Mouse (Mus musculus) thymus, adult 2 months (tissue): Measurements from ENCODE around the gene Edar. TPM values are rescaled to one million over a fixed set of nuclear protein-coding genes. Genes with fewer than 3 reads are reported as not detected.

Experiments used
- DNase-seq: peaks from one replicate; pipeline ENCODE4 v3.0.0; 2021
- H3K27ac ChIP-seq: fragments of 200-500 bp; 2 replicates; pipeline ENCODE4 v1.5.1; 2012; ENCODE audit warnings: low read length, control low read depth; ENCODE audit not compliant: control insufficient read depth, insufficient read depth
- H3K27me3 ChIP-seq: fragments of 200-500 bp; 2 replicates; pipeline ENCODE4 v1.6.1; 2012; ENCODE audit warnings: mild to moderate bottlenecking, low read length, moderate library complexity, mixed read lengths; ENCODE audit not compliant: control insufficient read depth, insufficient read depth
- H3K36me3 ChIP-seq: fragments of 200-500 bp; 2 replicates; pipeline ENCODE4 v1.6.1; 2012; ENCODE audit warnings: mild to moderate bottlenecking, low read length, moderate library complexity; ENCODE audit not compliant: control insufficient read depth, insufficient read depth
- H3K4me1 ChIP-seq: fragments of 200-500 bp; replicated peaks from 2 replicates; pipeline ENCODE4 v1.6.1; 2012; ENCODE audit warnings: low read length; ENCODE audit not compliant: control insufficient read depth, insufficient read depth
- H3K4me3 ChIP-seq: fragments of 200-500 bp; 2 replicates; pipeline ENCODE4 v1.5.1; 2012; ENCODE audit warnings: mild to moderate bottlenecking, low read length, control low read depth, moderate library complexity; ENCODE audit not compliant: control insufficient read depth, insufficient read depth
- CTCF ChIP-seq: fragments of 200-500 bp; IDR thresholded peaks from 2 replicates; pipeline ENCODE4 v1.5.1; 2012; ENCODE audit warnings: mild to moderate bottlenecking, control low read depth, low read length, moderate library complexity, borderline replicate concordance; ENCODE audit not compliant: control insufficient read depth, poor library complexity, insufficient read depth; ENCODE audit errors: extremely low read depth
- POLR2A ChIP-seq: fragments of 200-500 bp; IDR thresholded peaks from 2 replicates; pipeline ENCODE4 v1.6.1; 2012; ENCODE audit warnings: mild to moderate bottlenecking, low read length, control low read depth, moderate library complexity; ENCODE audit not compliant: control insufficient read depth, poor library complexity, insufficient read depth; ENCODE audit errors: extremely low read depth
- WGBS: fragments of 180-500 bp; shearing (Covaris S2); methylation state at CpG from one replicate; pipeline ENCODE4 v1.1.7; 2018; 5-methylcytosine and 5-hydroxymethylcytosine counted together
- polyA plus RNA-seq: library from polyadenylated mRNA; depleted of rRNA; stranded (reverse); fragments of >200 nt; gene quantifications from 2 replicates; pipeline ENCODE4 v1.2.3, GENCODE M21; 2012

The Edar gene
- polyA plus RNA-seq, 1 experiment, result 2.2 TPM

GRCm38 (mm10) chr10:58700578-58700977 lies 25.1 kb upstream of the Edar start:
- TF ChIP-seq CTCF (no peak), POLR2A (no peak)
- H3K4me1 ChIP-seq, result no peaks in the 10 kb centered on the region
- no peak overlapping the region for H3K4me3 ChIP-seq
- no peak overlapping the region for H3K27ac ChIP-seq
- WGBS, result 45% methylated on average over 6 of the region's 6 CpGs
- no peak for DNase-seq
- H3K36me3 ChIP-seq, result no peaks in the 10 kb centered on the region
- H3K27me3 ChIP-seq, result no peaks in the 10 kb centered on the region

GRCm38 (mm10) chr10:58700160-58700559 lies 24.7 kb upstream of the Edar start:
- Histone ChIP-seq H3K4me3 (no peak overlapping the region), H3K27ac (no peak overlapping the region), H3K4me1 (no peaks in the 10 kb centered on the region), H3K27me3 (no peaks in the 10 kb centered on the region), H3K36me3 (no peaks in the 10 kb centered on the region)
- no peak for DNase-seq
- whole genome bisulfite sequencing, result 29% methylated on average over 4 of the region's 4 CpGs
- TF ChIP-seq POLR2A (no peak), CTCF (no peak)

- no peaks in the 10 kb centered on the region for H3K4me1 ChIP-seq
- DNase-seq, result no peak
- H3K27ac ChIP-seq, result no peak overlapping the region
- 93% methylated on average over 4 of the region's 4 CpGs for WGBS
- no peaks in the 10 kb centered on the region for H3K36me3 ChIP-seq
- no peak overlapping the region for H3K4me3 ChIP-seq
- H3K27me3 ChIP-seq, result no peaks in the 10 kb centered on the region
- TF ChIP-seq CTCF, result no peak
- no peak for TF ChIP-seq POLR2A
Observed at GRCm38 (mm10) chr10:58698955-58699354, 23.5 kb upstream of the Edar start.

- DNase-seq, result no peak
- WGBS, result 77% methylated on average over 7 of the region's 7 CpGs
- no peak overlapping the region for H3K4me3 ChIP-seq
- TF ChIP-seq POLR2A (no peak), CTCF (no peak)
- no peaks in the 10 kb centered on the region for H3K36me3 ChIP-seq
- H3K27me3 ChIP-seq, result no peaks in the 10 kb centered on the region
- no peak overlapping the region for H3K27ac ChIP-seq
- H3K4me1 ChIP-seq, result no peaks in the 10 kb centered on the region
Observed at GRCm38 (mm10) chr10:58691051-58691450, 15.6 kb upstream of the Edar start.

- Histone ChIP-seq H3K4me3 (no peak overlapping the region), H3K36me3 (no peaks in the 10 kb centered on the region), H3K27me3 (no peaks in the 10 kb centered on the region), H3K4me1 (peaks cover 2% of the 10 kb centered on the region; the same call in 1 of the 2 replicates), H3K27ac (no peak overlapping the region)
- no peak for DNase-seq
- WGBS, result 96% methylated on average over 6 of the region's 6 CpGs
- TF ChIP-seq CTCF (no peak), POLR2A (no peak)
Observed at GRCm38 (mm10) chr10:58679298-58679697, 3.8 kb upstream of the Edar start.

GRCm38 (mm10) chr10:58673278-58674061 lies 2.0 kb downstream of the Edar start:
- TF ChIP-seq CTCF (no peak), POLR2A (no peak)
- WGBS, result 43% methylated on average over 15 of the region's 15 CpGs
- no peaks in the 10 kb centered on the region for H3K27me3 ChIP-seq
- DNase-seq, result peak; percentile 74
- H3K4me1 ChIP-seq, result peaks cover 2% of the 10 kb centered on the region; the same call in 1 of the 2 replicates
- no peaks in the 10 kb centered on the region for H3K36me3 ChIP-seq
- H3K4me3 ChIP-seq, result no peak overlapping the region
- no peak overlapping the region for H3K27ac ChIP-seq
